Mouse (Mus musculus) liver, adult 2 months (tissue): ENCODE data around the gene Ube2v1.

Source experiments
- CTCF ChIP-seq: fragments of 200-500 bp; IDR thresholded peaks from 2 replicates; pipeline ENCODE4 v1.5.1; 2011; ENCODE audit warnings: low read depth, low read length, control low read depth
- POLR2A ChIP-seq: fragments of 200-500 bp; IDR thresholded peaks from 2 replicates; pipeline ENCODE4 v1.6.1; 2011; ENCODE audit warnings: low read length, control low read depth; ENCODE audit not compliant: insufficient read depth; ENCODE audit errors: extremely low read depth

- TF ChIP-seq CTCF (no peak), POLR2A (no peak)
Measured at GRCm38 (mm10) chr2:167649290-167650032, 17.6 kb upstream of the Ube2v1 start.
